Mouse (Mus musculus): ENCODE results near the gene Carm1. TPM values are rescaled to one million over a fixed set of nuclear protein-coding genes. Genes with fewer than 3 reads are reported as not detected.
A peak's percentile ranks its signal among the peaks of the same experiment; 100 is the strongest.
"Not testable (repeated sequence)": the region's sequence is repeated elsewhere in the genome, so short reads cannot be mapped to it uniquely, and the experiment has no call there.

The Carm1 gene
- polyA plus RNA-seq, 1 experiment from 2014 or later, result 60.3 TPM

DNA sequence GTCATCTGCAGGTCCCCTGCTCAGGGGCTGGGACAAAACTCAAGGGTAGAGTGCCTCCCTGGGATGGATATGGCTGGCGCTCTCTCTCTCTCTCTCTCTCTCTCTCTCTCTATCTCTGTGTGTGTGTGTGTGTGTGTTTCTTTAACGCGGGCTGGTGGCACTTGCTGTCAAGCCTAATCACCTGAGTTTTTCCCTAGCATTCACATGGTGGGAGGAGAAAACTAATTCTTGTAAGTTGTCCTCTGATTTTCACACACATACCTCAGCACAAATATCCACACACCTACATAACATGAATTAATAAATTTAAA lies 20.1 kb upstream of the Carm1 start:
- no peaks in the 10 kb centered on the region for H3K4me1 ChIP-seq (ENCODE audit: control insufficient read depth, insufficient read depth, low read length)
- 76% methylated on average over 3 of the region's 3 CpGs for WGBS
- H3K27me3 ChIP-seq (ENCODE audit: control insufficient read depth, insufficient read depth, low read length), result no peaks in the 10 kb centered on the region
- peaks cover 4% of the 10 kb centered on the region; the same call in 1 of the 2 replicates for H3K36me3 ChIP-seq (ENCODE audit: control insufficient read depth, insufficient read depth, low read length)
- no peak overlapping the region for H3K4me2 ChIP-seq (replicated peaks; ENCODE audit: low read depth, low read length)
- no peaks in the 10 kb centered on the region for H3K9me3 ChIP-seq (ENCODE audit: control insufficient read depth, low read length)
- H3K27ac ChIP-seq (ENCODE audit: low read depth, low read length), result no peak overlapping the region
- ATAC-seq (ENCODE audit: low FRiP score, low TSS enrichment), result no peak
- H3K4me3 ChIP-seq (ENCODE audit: low read length), result no peak overlapping the region
- H3K9ac ChIP-seq (ENCODE audit: low read depth, low read length), result no peak overlapping the region

DNA sequence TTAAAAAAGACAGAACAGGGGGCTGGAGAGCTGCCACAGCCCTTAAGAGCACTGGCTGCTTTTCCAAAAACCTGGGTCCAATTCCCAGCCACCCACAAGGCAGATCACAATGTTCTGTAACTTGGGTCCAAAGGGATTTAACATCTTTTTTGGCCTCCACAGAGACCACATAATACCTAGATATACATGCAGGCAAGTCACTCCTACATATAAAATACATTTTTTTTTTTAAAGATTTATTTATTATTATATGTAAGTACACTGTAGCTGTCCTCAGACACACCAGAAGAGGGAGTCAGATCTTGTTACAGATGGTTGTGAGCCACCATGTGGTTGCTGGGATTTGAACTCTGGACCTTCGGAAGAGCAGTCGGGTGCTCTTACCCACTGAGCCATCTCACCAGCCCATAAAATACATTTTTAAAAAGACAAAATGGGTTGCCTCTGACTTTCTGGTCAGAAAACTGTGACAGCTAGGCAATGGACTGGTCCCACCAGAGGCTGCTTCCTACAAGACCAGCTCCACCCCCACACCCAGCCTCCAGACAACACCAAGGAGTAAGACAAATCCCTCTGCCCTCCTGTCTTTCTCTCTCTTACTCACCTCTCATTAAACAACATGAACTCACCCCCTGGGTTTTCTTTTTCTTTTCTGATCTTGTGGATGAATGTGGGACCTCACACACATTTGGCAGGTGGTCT lies 19.4 kb upstream of the Carm1 start:
- Histone ChIP-seq H3K4me2 (replicated peaks; ENCODE audit: low read depth, low read length) (no peak overlapping the region), H3K9ac (ENCODE audit: low read depth, low read length) (no peak overlapping the region), H3K4me3 (ENCODE audit: low read length) (no peak overlapping the region), H3K36me3 (ENCODE audit: control insufficient read depth, insufficient read depth, low read length) (peaks cover 4% of the 10 kb centered on the region; the same call in 1 of the 2 replicates), H3K27ac (ENCODE audit: low read depth, low read length) (no peak overlapping the region), H3K9me3 (ENCODE audit: control insufficient read depth, low read length) (no peaks in the 10 kb centered on the region), H3K4me1 (ENCODE audit: control insufficient read depth, insufficient read depth, low read length) (no peaks in the 10 kb centered on the region), H3K27me3 (ENCODE audit: control insufficient read depth, insufficient read depth, low read length) (no peaks in the 10 kb centered on the region)
- 92% methylated on average over 2 of the region's 2 CpGs for WGBS
- no peak for ATAC-seq (ENCODE audit: low FRiP score, low TSS enrichment)

DNA sequence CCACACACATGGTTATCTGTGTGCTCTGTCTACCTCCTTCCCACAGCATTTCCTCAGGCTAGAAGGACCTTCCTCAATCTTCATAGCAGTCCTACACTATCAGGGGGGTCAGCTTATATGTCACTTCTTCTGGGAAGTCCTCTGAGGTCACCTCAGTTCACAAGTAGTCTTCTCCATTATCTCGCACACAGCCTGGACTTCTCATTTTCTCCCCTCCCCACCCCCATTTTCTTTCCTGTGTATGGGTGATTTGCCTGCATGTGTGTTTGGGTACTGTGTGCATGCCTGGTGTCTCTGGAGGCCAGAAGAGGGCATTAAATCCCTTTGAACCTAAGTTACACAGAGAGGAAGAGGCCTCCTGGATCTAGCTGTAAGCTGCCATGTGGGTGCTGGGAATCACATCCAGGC lies 18.8 kb upstream of the Carm1 start:
- Histone ChIP-seq H3K27me3 (ENCODE audit: control insufficient read depth, insufficient read depth, low read length) (no peaks in the 10 kb centered on the region), H3K9ac (ENCODE audit: low read depth, low read length) (no peak overlapping the region), H3K36me3 (ENCODE audit: control insufficient read depth, insufficient read depth, low read length) (peaks cover 4% of the 10 kb centered on the region; the same call in 1 of the 2 replicates), H3K27ac (ENCODE audit: low read depth, low read length) (no peak overlapping the region), H3K4me3 (ENCODE audit: low read length) (no peak overlapping the region), H3K4me1 (ENCODE audit: control insufficient read depth, insufficient read depth, low read length) (no peaks in the 10 kb centered on the region), H3K4me2 (replicated peaks; ENCODE audit: low read depth, low read length) (no peak overlapping the region), H3K9me3 (ENCODE audit: control insufficient read depth, low read length) (no peaks in the 10 kb centered on the region)
- no peak for ATAC-seq (ENCODE audit: low FRiP score, low TSS enrichment)
- 65% methylated on average over 1 of the region's 1 CpGs for WGBS

DNA sequence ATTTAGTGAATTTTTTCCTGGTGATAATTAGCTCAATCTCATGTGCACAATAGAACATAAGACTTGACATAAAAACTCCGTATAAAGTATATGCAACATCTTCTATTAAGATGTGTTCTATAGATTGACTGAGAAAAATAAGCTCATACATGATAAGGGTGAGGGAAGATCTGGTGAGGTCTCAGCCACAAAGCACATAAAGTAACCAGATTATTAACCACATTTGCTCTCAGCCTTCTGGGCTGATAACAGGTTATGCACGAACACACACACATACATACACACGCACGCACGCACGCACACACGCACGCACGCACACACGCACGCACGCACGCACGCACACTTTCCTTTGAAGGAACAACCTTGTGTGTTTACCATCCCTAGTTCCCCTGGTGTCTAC lies 10.2 kb upstream of the Carm1 start:
- Histone ChIP-seq H3K4me1 (ENCODE audit: control insufficient read depth, insufficient read depth, low read length) (no peaks in the 10 kb centered on the region), H3K27me3 (ENCODE audit: control insufficient read depth, insufficient read depth, low read length) (no peaks in the 10 kb centered on the region), H3K27ac (ENCODE audit: low read depth, low read length) (no peak overlapping the region), H3K4me2 (replicated peaks; ENCODE audit: low read depth, low read length) (no peak overlapping the region), H3K9me3 (ENCODE audit: control insufficient read depth, low read length) (no peaks in the 10 kb centered on the region), H3K4me3 (ENCODE audit: low read length) (no peak overlapping the region), H3K36me3 (ENCODE audit: control insufficient read depth, insufficient read depth, low read length) (no peaks in the 10 kb centered on the region), H3K9ac (ENCODE audit: low read depth, low read length) (no peak overlapping the region)
- no peak for ATAC-seq (ENCODE audit: low FRiP score, low TSS enrichment)
- 91% methylated on average over 14 of the region's 14 CpGs for WGBS

DNA sequence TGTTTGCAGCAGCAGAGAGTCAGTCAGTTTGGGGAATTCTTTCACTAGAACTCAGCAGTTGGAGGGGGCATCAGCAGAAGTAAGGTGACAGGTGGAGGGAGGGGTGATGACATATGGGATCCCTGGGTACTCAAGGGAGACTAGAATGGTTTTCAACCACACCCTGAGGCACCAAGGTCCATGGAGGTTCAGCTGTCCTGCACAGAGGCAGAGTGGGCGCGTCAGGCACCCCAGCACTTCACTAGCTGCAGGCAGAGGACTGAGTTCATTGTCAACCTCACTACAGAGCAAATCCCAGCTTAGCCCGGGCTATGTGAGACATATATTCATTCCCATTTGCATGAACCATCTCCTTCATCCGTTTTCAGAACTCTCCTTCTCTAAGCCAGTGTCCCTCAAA lies 9.7 kb upstream of the Carm1 start:
- Histone ChIP-seq H3K9me3 (ENCODE audit: control insufficient read depth, low read length) (no peaks in the 10 kb centered on the region), H3K4me1 (ENCODE audit: control insufficient read depth, insufficient read depth, low read length) (no peaks in the 10 kb centered on the region), H3K27me3 (ENCODE audit: control insufficient read depth, insufficient read depth, low read length) (no peaks in the 10 kb centered on the region), H3K9ac (ENCODE audit: low read depth, low read length) (no peak overlapping the region), H3K36me3 (ENCODE audit: control insufficient read depth, insufficient read depth, low read length) (no peaks in the 10 kb centered on the region), H3K4me2 (replicated peaks; ENCODE audit: low read depth, low read length) (no peak overlapping the region), H3K4me3 (ENCODE audit: low read length) (no peak overlapping the region), H3K27ac (ENCODE audit: low read depth, low read length) (no peak overlapping the region)
- ATAC-seq (ENCODE audit: low FRiP score, low TSS enrichment), result no peak
- WGBS, result 75% methylated on average over 4 of the region's 4 CpGs

DNA sequence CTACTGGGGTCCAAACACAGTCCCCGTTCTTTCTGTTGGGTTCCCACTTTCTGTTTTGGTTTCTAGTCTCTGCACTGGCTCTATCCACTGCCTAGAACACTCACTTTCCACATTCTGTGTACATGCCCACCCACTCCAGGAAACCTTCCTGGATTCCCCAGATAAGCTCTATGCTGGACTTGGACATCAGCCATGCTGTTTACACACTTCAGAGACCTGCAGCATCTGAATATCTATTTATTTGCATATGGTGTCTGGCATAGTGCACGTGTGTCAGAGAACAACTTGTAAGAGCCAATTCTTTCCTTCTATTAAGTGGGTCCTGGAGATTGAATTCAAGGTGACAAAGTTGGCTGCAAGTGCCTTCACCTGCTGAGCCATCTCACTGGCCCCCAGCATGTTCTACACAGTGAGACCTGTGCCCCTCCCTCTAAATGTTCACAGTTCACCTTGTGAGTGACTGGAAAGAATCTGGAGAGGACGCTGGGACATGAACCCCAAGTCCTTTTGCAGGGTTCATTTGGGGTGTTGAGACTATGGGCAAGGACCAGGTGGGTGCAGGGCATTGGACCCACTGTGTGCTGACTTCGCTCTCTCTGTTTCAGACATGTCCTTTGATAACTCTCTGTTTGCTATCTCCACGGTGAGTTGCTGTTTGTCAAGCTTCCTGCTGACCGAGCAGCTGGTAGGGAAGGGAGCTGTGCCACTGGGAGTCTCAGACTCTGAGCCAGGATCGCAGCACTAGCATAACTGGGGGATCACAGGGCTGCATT lies 6.5 kb upstream of the Carm1 start:
- Histone ChIP-seq H3K4me2 (replicated peaks; ENCODE audit: low read depth, low read length) (no peak overlapping the region), H3K36me3 (ENCODE audit: control insufficient read depth, insufficient read depth, low read length) (no peaks in the 10 kb centered on the region), H3K9me3 (ENCODE audit: control insufficient read depth, low read length) (no peaks in the 10 kb centered on the region), H3K4me3 (ENCODE audit: low read length) (no peak overlapping the region), H3K27ac (ENCODE audit: low read depth, low read length) (no peak overlapping the region), H3K9ac (ENCODE audit: low read depth, low read length) (no peak overlapping the region), H3K4me1 (ENCODE audit: control insufficient read depth, insufficient read depth, low read length) (peaks cover 5% of the 10 kb centered on the region; the same call in 1 of the 2 replicates), H3K27me3 (ENCODE audit: control insufficient read depth, insufficient read depth, low read length) (no peaks in the 10 kb centered on the region)
- ATAC-seq (ENCODE audit: low FRiP score, low TSS enrichment), result no peak
- WGBS, result 80% methylated on average over 7 of the region's 7 CpGs

DNA sequence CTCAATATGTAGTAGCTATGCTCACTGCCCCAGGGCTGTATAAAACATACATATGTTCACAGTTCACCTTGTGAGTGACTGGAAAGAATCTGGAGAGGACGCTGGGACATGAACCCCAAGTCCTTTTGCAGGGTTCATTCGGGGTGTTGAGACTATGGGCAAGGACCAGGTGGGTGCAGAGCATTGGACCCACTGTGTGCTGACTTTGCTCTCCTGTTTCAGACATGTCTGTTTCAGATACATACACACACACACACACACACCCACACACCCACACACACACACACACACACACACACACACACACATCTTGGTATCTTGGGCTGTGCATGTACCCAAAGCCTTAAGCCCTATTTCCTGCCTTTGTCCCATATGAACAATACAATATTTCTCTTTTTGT lies 4.7 kb upstream of the Carm1 start:
- H3K4me3 ChIP-seq (ENCODE audit: low read length); ATAC-seq (ENCODE audit: low FRiP score, low TSS enrichment); H3K9me3 ChIP-seq (ENCODE audit: control insufficient read depth, low read length); H3K4me2 ChIP-seq (replicated peaks; ENCODE audit: low read depth, low read length); H3K4me1 ChIP-seq (ENCODE audit: control insufficient read depth, insufficient read depth, low read length); H3K27ac ChIP-seq (ENCODE audit: low read depth, low read length); H3K27me3 ChIP-seq (ENCODE audit: control insufficient read depth, insufficient read depth, low read length); H3K36me3 ChIP-seq (ENCODE audit: control insufficient read depth, insufficient read depth, low read length); H3K9ac ChIP-seq (ENCODE audit: low read depth, low read length): not testable (repeated sequence)
- 87% methylated on average over 2 of the region's 2 CpGs for WGBS

DNA sequence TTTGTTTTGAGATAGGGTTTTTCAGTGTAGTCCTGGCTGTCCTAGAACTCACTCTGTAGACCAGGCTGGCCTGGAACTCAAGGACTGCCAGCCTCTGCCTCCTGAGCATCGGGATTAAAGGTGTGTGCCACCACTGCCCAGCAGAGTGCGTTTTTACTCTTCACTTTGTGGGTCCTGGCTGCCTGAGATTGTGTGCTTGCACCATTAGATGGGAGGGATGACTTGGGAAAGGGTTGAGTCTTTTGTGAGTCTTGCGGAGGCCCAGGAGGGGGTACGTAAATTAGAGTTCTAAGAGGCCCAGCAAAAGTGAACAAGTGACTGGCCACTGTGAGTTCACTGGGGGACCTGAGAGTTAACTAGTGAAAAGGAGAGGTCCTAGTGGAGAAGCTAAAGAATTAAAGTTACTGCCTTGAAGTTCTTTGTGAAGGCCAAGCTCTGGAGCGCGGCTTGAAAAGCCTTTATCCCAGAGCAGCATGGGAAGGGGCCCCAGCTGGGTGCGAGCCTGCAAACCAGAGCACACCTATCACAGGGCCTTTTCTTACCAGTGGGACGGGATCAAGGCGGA lies 1.3 kb upstream of the Carm1 start:
- peak overlapping the region; percentile 92 for H3K27ac ChIP-seq (ENCODE audit: low read depth, low read length)
- peak overlapping the region; percentile 84 for H3K4me3 ChIP-seq (ENCODE audit: low read length)
- H3K9me3 ChIP-seq (ENCODE audit: control insufficient read depth, low read length), result no peaks in the 10 kb centered on the region
- peaks cover 16% of the 10 kb centered on the region; the same call in 1 of the 2 replicates for H3K4me1 ChIP-seq (ENCODE audit: control insufficient read depth, insufficient read depth, low read length)
- ATAC-seq (ENCODE audit: low FRiP score, low TSS enrichment), result peak; percentile 73
- H3K4me2 ChIP-seq (replicated peaks; ENCODE audit: low read depth, low read length), result peak overlapping the region; percentile 50
- 6% methylated on average over 9 of the region's 9 CpGs for WGBS
- no peaks in the 10 kb centered on the region for H3K27me3 ChIP-seq (ENCODE audit: control insufficient read depth, insufficient read depth, low read length)
- peak overlapping the region; percentile 99 for H3K9ac ChIP-seq (ENCODE audit: low read depth, low read length)
- peaks cover 8% of the 10 kb centered on the region; the same call in 1 of the 2 replicates for H3K36me3 ChIP-seq (ENCODE audit: control insufficient read depth, insufficient read depth, low read length)

All from kidney, embryonic 14.5 days (tissue).